Mouse (Mus musculus): ENCODE results near the gene Ip6k3. TPM values are rescaled to one million over a fixed set of nuclear protein-coding genes. Genes with fewer than 3 reads are reported as not detected.
A peak's percentile ranks its signal among the peaks of the same experiment; 100 is the strongest.

Gene Ip6k3
- total and polyA plus RNA-seq, 2 experiments from 2014 or later = 0.31 TPM; not detected in 1

GRCm38 (mm10) chr17:27178019-27178418 lies 10.4 kb upstream of the Ip6k3 start:
- H3K27me3 ChIP-seq (ENCODE audit: insufficient read depth, low read length) = no peaks in the 10 kb centered on the region
- H3K9ac ChIP-seq (replicated peaks; ENCODE audit: low read length) = no peak overlapping the region
- DNase-seq (ENCODE audit: low spot score) (no peak), ATAC-seq (no peak)
- no peak overlapping the region for H3K4me3 ChIP-seq (ENCODE audit: low read length)
- H3K4me1 ChIP-seq (ENCODE audit: insufficient read depth, low read length) = 0 out of 2 replicates have a peak, but pooled peaks cover 7% of the 10 kb centered on the region
- TF ChIP-seq CTCF (IDR thresholded peaks at IDR 0.05; ENCODE audit: low read depth) = no peak
- no peak overlapping the region for H3K4me2 ChIP-seq (ENCODE audit: low read depth, low read length)
- no peaks in the 10 kb centered on the region for H3K36me3 ChIP-seq (ENCODE audit: insufficient read depth, low read length)
- 89% methylated on average over 9 of the region's 9 CpGs for WGBS
- H3K9me3 ChIP-seq (ENCODE audit: low read length) = no peaks in the 10 kb centered on the region
- H3K27ac ChIP-seq = no peak overlapping the region

- WGBS = 87% methylated on average over 4 of the region's 4 CpGs
- H3K4me2 ChIP-seq (ENCODE audit: low read depth, low read length) = no peak overlapping the region
- no peak overlapping the region for H3K9ac ChIP-seq (replicated peaks; ENCODE audit: low read length)
- ATAC-seq (no peak), DNase-seq (ENCODE audit: low spot score) (no peak)
- H3K27ac ChIP-seq = no peak overlapping the region
- H3K4me3 ChIP-seq (ENCODE audit: low read length) = no peak overlapping the region
- TF ChIP-seq CTCF (IDR thresholded peaks at IDR 0.05; ENCODE audit: low read depth) = no peak
- H3K27me3 ChIP-seq (ENCODE audit: insufficient read depth, low read length) = no peaks in the 10 kb centered on the region
- no peaks in the 10 kb centered on the region for H3K9me3 ChIP-seq (ENCODE audit: low read length)
- 0 out of 2 replicates have a peak, but pooled peaks cover 7% of the 10 kb centered on the region for H3K4me1 ChIP-seq (ENCODE audit: insufficient read depth, low read length)
- no peaks in the 10 kb centered on the region for H3K36me3 ChIP-seq (ENCODE audit: insufficient read depth, low read length)
These were observed 9.2 kb upstream of the Ip6k3 start for GRCm38 (mm10) chr17:27176754-27177153.

GRCm38 (mm10) chr17:27176287-27176686 lies 8.7 kb upstream of the Ip6k3 start:
- Histone ChIP-seq H3K36me3 (ENCODE audit: insufficient read depth, low read length) (no peaks in the 10 kb centered on the region), H3K4me2 (ENCODE audit: low read depth, low read length) (no peak overlapping the region), H3K27me3 (ENCODE audit: insufficient read depth, low read length) (no peaks in the 10 kb centered on the region), H3K9me3 (ENCODE audit: low read length) (no peaks in the 10 kb centered on the region), H3K9ac (replicated peaks; ENCODE audit: low read length) (no peak overlapping the region), H3K27ac (no peak overlapping the region), H3K4me3 (ENCODE audit: low read length) (no peak overlapping the region), H3K4me1 (ENCODE audit: insufficient read depth, low read length) (0 out of 2 replicates have a peak, but pooled peaks cover 7% of the 10 kb centered on the region)
- WGBS = 84% methylated on average over 3 of the region's 3 CpGs
- DNase-seq (ENCODE audit: low spot score) (no peak), ATAC-seq (no peak)
- TF ChIP-seq CTCF (IDR thresholded peaks at IDR 0.05; ENCODE audit: low read depth) = no peak

- Histone ChIP-seq H3K36me3 (ENCODE audit: insufficient read depth, low read length) (no peaks in the 10 kb centered on the region), H3K4me1 (ENCODE audit: insufficient read depth, low read length) (0 out of 2 replicates have a peak, but pooled peaks cover 7% of the 10 kb centered on the region), H3K9me3 (ENCODE audit: low read length) (no peaks in the 10 kb centered on the region), H3K27me3 (ENCODE audit: insufficient read depth, low read length) (no peaks in the 10 kb centered on the region), H3K4me2 (ENCODE audit: low read depth, low read length) (no peak overlapping the region), H3K4me3 (ENCODE audit: low read length) (no peak overlapping the region), H3K27ac (no peak overlapping the region), H3K9ac (replicated peaks; ENCODE audit: low read length) (no peak overlapping the region)
- TF ChIP-seq CTCF (IDR thresholded peaks at IDR 0.05; ENCODE audit: low read depth) = no peak
- DNase-seq (ENCODE audit: low spot score) (peak; percentile 52), ATAC-seq (peak; percentile 50; the same call in 1 of the 2 replicates)
- WGBS = 29% methylated on average over 14 of the region's 14 CpGs
These were observed 7.7 kb upstream of the Ip6k3 start for GRCm38 (mm10) chr17:27175196-27175874.

DNA sequence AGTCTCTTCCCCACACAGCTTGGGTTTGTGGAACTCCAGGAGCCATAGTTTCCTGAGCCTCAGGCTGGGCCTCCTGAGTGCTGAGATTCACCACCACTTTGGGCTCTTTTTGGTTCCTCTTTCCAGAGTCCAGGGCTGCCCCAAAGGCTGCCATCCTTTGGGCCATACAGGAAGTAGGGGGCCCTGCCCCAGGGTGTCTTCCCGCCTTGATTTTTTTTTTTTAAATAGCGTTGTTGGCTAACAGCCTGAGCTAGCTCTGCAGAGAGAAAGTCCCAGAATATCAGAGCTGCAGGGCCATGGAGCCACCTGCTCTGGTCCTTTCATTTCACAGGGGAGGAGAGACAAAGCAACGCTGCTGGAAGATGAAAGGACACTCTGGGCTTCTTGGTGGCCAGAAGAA lies 6.1 kb upstream of the Ip6k3 start:
- no peak overlapping the region for H3K27ac ChIP-seq

GRCm38 (mm10) chr17:27172459-27172858 lies 4.9 kb upstream of the Ip6k3 start:
- Histone ChIP-seq H3K4me3 (ENCODE audit: low read length) (no peak overlapping the region), H3K36me3 (ENCODE audit: insufficient read depth, low read length) (no peaks in the 10 kb centered on the region), H3K9me3 (ENCODE audit: low read length) (no peaks in the 10 kb centered on the region), H3K27ac (no peak overlapping the region), H3K9ac (replicated peaks; ENCODE audit: low read length) (no peak overlapping the region), H3K4me1 (ENCODE audit: insufficient read depth, low read length) (0 out of 2 replicates have a peak, but pooled peaks cover 7% of the 10 kb centered on the region), H3K27me3 (ENCODE audit: insufficient read depth, low read length) (no peaks in the 10 kb centered on the region), H3K4me2 (ENCODE audit: low read depth, low read length) (no peak overlapping the region)
- no peak for ATAC-seq
- TF ChIP-seq CTCF (IDR thresholded peaks at IDR 0.05; ENCODE audit: low read depth) = no peak
- WGBS = 75% methylated on average over 9 of the region's 9 CpGs
- no peak for DNase-seq (ENCODE audit: low spot score)

More for the DNA sequence above, 6.1 kb upstream of the Ip6k3 start:
- ATAC-seq (no peak), DNase-seq (ENCODE audit: low spot score) (no peak)
- no peaks in the 10 kb centered on the region for H3K27me3 ChIP-seq (ENCODE audit: insufficient read depth, low read length)
- H3K36me3 ChIP-seq (ENCODE audit: insufficient read depth, low read length) = no peaks in the 10 kb centered on the region
- H3K9ac ChIP-seq (replicated peaks; ENCODE audit: low read length) = no peak overlapping the region
- 0 out of 2 replicates have a peak, but pooled peaks cover 7% of the 10 kb centered on the region for H3K4me1 ChIP-seq (ENCODE audit: insufficient read depth, low read length)
- no peak overlapping the region for H3K4me2 ChIP-seq (ENCODE audit: low read depth, low read length)
- TF ChIP-seq CTCF (IDR thresholded peaks at IDR 0.05; ENCODE audit: low read depth) = no peak
- WGBS = 54% methylated on average over 3 of the region's 3 CpGs
- H3K9me3 ChIP-seq (ENCODE audit: low read length) = no peaks in the 10 kb centered on the region
- no peak overlapping the region for H3K4me3 ChIP-seq (ENCODE audit: low read length)

GRCm38 (mm10) chr17:27171121-27171520 lies 3.5 kb upstream of the Ip6k3 start:
- Histone ChIP-seq H3K27ac (no peak overlapping the region), H3K4me2 (ENCODE audit: low read depth, low read length) (no peak overlapping the region), H3K9me3 (ENCODE audit: low read length) (no peaks in the 10 kb centered on the region), H3K4me3 (ENCODE audit: low read length) (no peak overlapping the region), H3K9ac (replicated peaks; ENCODE audit: low read length) (no peak overlapping the region), H3K27me3 (ENCODE audit: insufficient read depth, low read length) (no peaks in the 10 kb centered on the region), H3K36me3 (ENCODE audit: insufficient read depth, low read length) (no peaks in the 10 kb centered on the region), H3K4me1 (ENCODE audit: insufficient read depth, low read length) (0 out of 2 replicates have a peak, but pooled peaks cover 6% of the 10 kb centered on the region)
- no peak for ATAC-seq
- no peak for DNase-seq (ENCODE audit: low spot score)
- TF ChIP-seq CTCF (IDR thresholded peaks at IDR 0.05; ENCODE audit: low read depth) = no peak
- WGBS = 77% methylated on average over 5 of the region's 5 CpGs
